8 mouse cellular contexts compared by ENCODE assay signal in genomic region chr11:114865999-114866398, GRCm38 (mm10). TPM values are rescaled to one million over a fixed set of nuclear protein-coding genes. Genes with fewer than 3 reads are reported as not detected.
DNase-seq lines count a peak whose midpoint lies in the region; ATAC-seq lines count a peak whose summit lies in the region.
"Had no signal": no experiment of that assay in that cellular context is flagged by ENCODE, and none has a peak within 500 bp of the region (broad histone marks: within the 10 kb centered on the region; RNA-seq: fewer than 3 reads in every experiment).

No protein-coding gene starts in this region.

- H3K4me1 ChIP-seq in lung, embryonic 16.5 days (replicated peaks; ENCODE audit: control insufficient read depth, insufficient read depth, low read length), result peaks cover 26% of the 10 kb centered on the region
- peaks cover 25% of the 10 kb centered on the region for H3K4me1 ChIP-seq in heart, embryonic 15.5 days (replicated peaks)
- H3K4me1 ChIP-seq in limb, embryonic 12.5 days (replicated peaks), result peaks cover 18% of the 10 kb centered on the region
- peaks cover 13% of the 10 kb centered on the region for H3K4me1 ChIP-seq in hindbrain, embryonic 12.5 days

- peak overlapping the region; percentile 15; the same call in 1 of the 2 replicates for H3K9ac ChIP-seq in lung, embryonic 16.5 days (ENCODE audit: low read length)
- no peak overlapping the region for H3K9ac ChIP-seq in heart, embryonic 15.5 days
- no peak overlapping the region for H3K9ac ChIP-seq in limb, embryonic 12.5 days (replicated peaks)
- H3K9ac ChIP-seq in hindbrain, embryonic 12.5 days, result no peak overlapping the region

- no peak for ATAC-seq in lung, embryonic 16.5 days (ENCODE audit: low read depth)
- ATAC-seq in heart, embryonic 15.5 days (replicated peaks; ENCODE audit: insufficient number of reproducible peaks, insufficient read depth, low FRiP score, low read depth), result no peak; the same call in 1 of the 2 replicates
- ATAC-seq in limb, embryonic 12.5 days (ENCODE audit: insufficient number of reproducible peaks, insufficient read depth, low FRiP score, low TSS enrichment, low read depth), result no peak
- ATAC-seq in hindbrain, embryonic 12.5 days (ENCODE audit: low FRiP score), result no peak

- H3K4me3 ChIP-seq in lung, embryonic 16.5 days (ENCODE audit: low read length), result no peak overlapping the region
- H3K4me3 ChIP-seq in heart, embryonic 15.5 days, result no peak overlapping the region
- no peak overlapping the region for H3K4me3 ChIP-seq in limb, embryonic 12.5 days (replicated peaks)
- H3K4me3 ChIP-seq in hindbrain, embryonic 12.5 days, result no peak overlapping the region

- no peak for DNase-seq in lung, adult 18-20 months
- DNase-seq in cerebellum, postnatal 25 days, result peak; percentile 61
- DNase-seq in layer of hippocampus, adult 9-10 months (ENCODE audit: low spot score), result no peak

- 65% methylated on average over 5 of the region's 5 CpGs for WGBS in lung, embryonic 16.5 days
- 70% methylated on average over 5 of the region's 5 CpGs for WGBS in heart, embryonic 15.5 days
- WGBS in limb, embryonic 12.5 days, result 83% methylated on average over 5 of the region's 5 CpGs
- WGBS in hindbrain, embryonic 12.5 days, result 75% methylated on average over 5 of the region's 5 CpGs

- H3K36me3 ChIP-seq in lung, embryonic 16.5 days (ENCODE audit: control insufficient read depth, insufficient read depth, low read length), result peaks cover 11% of the 10 kb centered on the region; the same call in 1 of the 2 replicates
- H3K36me3 ChIP-seq in heart, embryonic 15.5 days, result 0 out of 2 replicates have a peak, but pooled peaks cover 3% of the 10 kb centered on the region
- peaks cover 88% of the 10 kb centered on the region for H3K36me3 ChIP-seq in limb, embryonic 12.5 days
- H3K36me3 ChIP-seq in hindbrain, embryonic 12.5 days, result no peaks in the 10 kb centered on the region

- no peak overlapping the region for H3K27ac ChIP-seq in lung, embryonic 16.5 days (ENCODE audit: low read length)
- peak overlapping the region; percentile 80 for H3K27ac ChIP-seq in heart, embryonic 15.5 days
- H3K27ac ChIP-seq in limb, embryonic 12.5 days, result 0 out of 2 replicates have a peak overlapping the region, but pooled peaks have one; percentile 23
- H3K27ac ChIP-seq in hindbrain, embryonic 12.5 days, result no peak overlapping the region
- H3K27ac ChIP-seq: macrophage had no signal

- no peaks in the 10 kb centered on the region for H3K9me3 ChIP-seq in lung, embryonic 16.5 days (ENCODE audit: control insufficient read depth, low read length)
- H3K9me3 ChIP-seq in heart, embryonic 15.5 days (replicated peaks), result no peaks in the 10 kb centered on the region
- no peaks in the 10 kb centered on the region for H3K9me3 ChIP-seq in limb, embryonic 12.5 days
- no peaks in the 10 kb centered on the region for H3K9me3 ChIP-seq in hindbrain, embryonic 12.5 days (replicated peaks)

- H3K4me2 ChIP-seq in lung, embryonic 16.5 days (ENCODE audit: low read depth, low read length), result no peak overlapping the region
- no peak overlapping the region for H3K4me2 ChIP-seq in heart, embryonic 15.5 days
- no peak overlapping the region for H3K4me2 ChIP-seq in limb, embryonic 12.5 days
- no peak overlapping the region for H3K4me2 ChIP-seq in hindbrain, embryonic 12.5 days (replicated peaks)

- no peaks in the 10 kb centered on the region for H3K27me3 ChIP-seq in lung, embryonic 16.5 days (ENCODE audit: control insufficient read depth, insufficient read depth, low read depth, low read length)
- no peaks in the 10 kb centered on the region for H3K27me3 ChIP-seq in heart, embryonic 15.5 days
- H3K27me3 ChIP-seq in limb, embryonic 12.5 days, result no peaks in the 10 kb centered on the region; the same call in 1 of the 2 replicates
- H3K27me3 ChIP-seq in hindbrain, embryonic 12.5 days, result no peaks in the 10 kb centered on the region

RNA-seq across cellular contexts. Expression of gene Gprc5c, which starts 15.0 kb away (rescaled TPM):
- 30.7 and 33.2 TPM in 2 replicates for polyA plus RNA-seq in lung, embryonic 16.5 days (2015; fragmentation: Nextera tagmentation; extraction: Ambion mirVana)
- 12.4 and 19.8 TPM in 2 replicates for polyA plus RNA-seq in heart, embryonic 15.5 days (2015; fragmentation: Nextera tagmentation; extraction: Ambion mirVana)
- 50.7 and 53.8 TPM in 2 replicates for polyA plus RNA-seq in limb, embryonic 12.5 days (2016; fragmentation: Nextera tagmentation; extraction: Ambion mirVana)
- 29.7 and 30.0 TPM in 2 replicates for polyA plus RNA-seq in hindbrain, embryonic 12.5 days (2016; fragmentation: Nextera tagmentation; extraction: Ambion mirVana)

RNA-seq across cellular contexts. Expression of gene Cd300a, which starts 23.8 kb away (rescaled TPM):
- 1.4 and 1.7 TPM in 2 replicates for polyA plus RNA-seq in lung, embryonic 16.5 days (2015; fragmentation: Nextera tagmentation; extraction: Ambion mirVana)
- polyA plus RNA-seq in heart, embryonic 15.5 days (2015; fragmentation: Nextera tagmentation; extraction: Ambion mirVana), result 0.82 and 2.2 TPM in 2 replicates
- 0.70 and 0.88 TPM in 2 replicates for polyA plus RNA-seq in limb, embryonic 12.5 days (2016; fragmentation: Nextera tagmentation; extraction: Ambion mirVana)
- polyA plus RNA-seq in hindbrain, embryonic 12.5 days (2016; fragmentation: Nextera tagmentation; extraction: Ambion mirVana), result 0.79 and 1.1 TPM in 2 replicates

Comparison
In these comparisons a context has a peak if more than half of its experiments do, and no peak if none do; other contexts are left out.
1. H3K27ac ChIP-seq: peak in heart, embryonic 15.5 days (single experiment) and limb, embryonic 12.5 days (single experiment); none in lung, embryonic 16.5 days (single experiment) and hindbrain, embryonic 12.5 days (single experiment).
2. DNase-seq: peak in cerebellum, postnatal 25 days (2 of 2); none in lung, adult 18-20 months (0 of 2) and layer of hippocampus, adult 9-10 months (single experiment).